Mouse (Mus musculus) cerebellum, adult 11 months (tissue): ENCODE results near the gene Tsnaxip1.

ENCODE experiments used
- DNase-seq: peaks from one replicate; pipeline ENCODE4 v3.0.0; 2022

Gene Tsnaxip1

DNA sequence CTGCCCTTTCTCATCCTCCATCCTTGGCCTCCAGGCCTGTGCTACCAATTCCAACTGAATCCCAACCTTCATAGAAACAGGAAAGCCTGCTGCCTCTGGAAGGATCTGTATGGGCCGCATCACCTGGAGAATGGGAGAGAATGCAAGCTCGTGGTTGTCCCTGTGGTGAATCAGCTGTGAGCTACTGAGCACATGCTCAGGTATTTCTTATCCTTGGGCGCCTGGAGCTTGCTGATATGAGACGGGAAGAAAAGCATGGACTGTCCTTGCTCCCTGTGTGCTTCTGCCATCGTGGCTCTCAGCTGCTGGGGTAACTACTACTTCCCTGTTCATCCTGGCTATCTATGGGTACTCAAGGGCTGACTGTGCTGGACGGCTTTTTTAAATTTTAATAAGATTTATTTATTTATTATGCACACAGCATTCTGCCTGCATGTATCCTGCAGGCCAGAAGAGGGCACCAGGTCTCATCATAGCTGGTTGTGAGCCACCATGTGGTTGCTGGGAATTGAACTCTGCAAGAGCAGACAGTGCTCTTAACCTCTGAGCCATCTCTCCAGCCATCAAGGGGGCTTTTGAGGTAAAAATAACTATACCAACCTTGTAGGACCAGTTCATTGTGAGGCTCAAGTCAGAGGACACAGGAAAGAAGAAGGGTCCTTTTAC is 39.0 kb downstream of the Tsnaxip1 start:
- DNase-seq = no peak

DNA sequence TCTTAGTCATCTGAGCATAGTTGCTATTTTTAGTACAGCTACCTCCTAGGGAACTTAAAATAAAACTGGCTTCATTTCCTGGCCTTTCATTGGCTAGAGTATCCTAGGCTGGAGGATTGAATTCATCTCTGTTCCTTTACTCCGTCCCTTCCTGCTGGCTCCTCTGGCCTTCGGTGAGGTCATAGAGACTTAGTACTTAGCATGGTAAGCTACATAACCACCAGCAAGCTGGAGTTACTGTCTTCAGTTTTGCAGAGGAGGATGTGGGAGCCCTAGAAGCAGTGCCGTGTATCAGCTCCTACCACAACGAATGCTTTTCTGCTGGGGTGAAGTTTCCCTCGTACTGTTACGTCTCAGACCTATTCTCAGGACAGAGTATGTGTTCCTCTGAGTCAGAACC is 46.8 kb downstream of the Tsnaxip1 start:
- no peak for DNase-seq

DNA sequence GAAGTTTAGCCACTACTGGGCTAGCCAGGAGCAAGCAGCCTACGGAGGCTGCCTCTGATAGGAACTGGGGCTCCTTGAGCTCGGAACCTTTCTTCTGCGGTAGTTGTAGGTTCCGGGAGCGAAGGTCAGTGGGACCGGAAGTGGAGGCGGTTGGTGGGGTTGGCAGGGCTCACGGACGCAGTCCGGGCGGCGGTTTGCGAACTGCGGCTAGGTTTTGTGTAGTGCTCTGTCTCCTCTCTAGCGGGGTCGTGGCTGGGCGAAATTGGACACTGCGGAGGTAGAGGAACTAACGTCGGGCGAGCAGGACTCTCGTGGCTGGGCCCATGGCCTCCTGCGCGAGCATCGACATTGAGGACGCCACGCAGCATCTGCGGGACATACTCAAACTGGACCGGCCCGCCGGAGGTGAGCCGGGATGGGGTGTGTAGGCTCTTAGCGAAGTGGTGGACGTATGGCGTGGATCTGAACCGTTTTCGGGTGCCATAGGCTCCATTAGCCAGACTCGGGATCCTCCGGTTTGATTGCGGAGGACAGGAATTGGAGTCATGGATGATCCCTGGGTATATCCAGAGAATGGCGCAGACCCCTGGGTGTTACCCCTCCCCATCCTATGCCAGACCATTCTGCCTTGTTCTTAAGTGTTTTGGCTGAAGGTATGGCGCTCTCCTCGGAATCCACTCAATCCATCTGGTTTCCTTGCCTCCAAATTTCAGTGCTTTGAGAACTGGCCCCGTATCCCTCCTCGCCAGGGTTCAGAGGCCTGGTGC is 53.4 kb downstream of the Tsnaxip1 start, which contains the start of gene Edc4:
Edc4 (plus strand) TSS at position 128 of the 767 bp plus-strand sequence.
- peak; percentile 82 for DNase-seq

DNA sequence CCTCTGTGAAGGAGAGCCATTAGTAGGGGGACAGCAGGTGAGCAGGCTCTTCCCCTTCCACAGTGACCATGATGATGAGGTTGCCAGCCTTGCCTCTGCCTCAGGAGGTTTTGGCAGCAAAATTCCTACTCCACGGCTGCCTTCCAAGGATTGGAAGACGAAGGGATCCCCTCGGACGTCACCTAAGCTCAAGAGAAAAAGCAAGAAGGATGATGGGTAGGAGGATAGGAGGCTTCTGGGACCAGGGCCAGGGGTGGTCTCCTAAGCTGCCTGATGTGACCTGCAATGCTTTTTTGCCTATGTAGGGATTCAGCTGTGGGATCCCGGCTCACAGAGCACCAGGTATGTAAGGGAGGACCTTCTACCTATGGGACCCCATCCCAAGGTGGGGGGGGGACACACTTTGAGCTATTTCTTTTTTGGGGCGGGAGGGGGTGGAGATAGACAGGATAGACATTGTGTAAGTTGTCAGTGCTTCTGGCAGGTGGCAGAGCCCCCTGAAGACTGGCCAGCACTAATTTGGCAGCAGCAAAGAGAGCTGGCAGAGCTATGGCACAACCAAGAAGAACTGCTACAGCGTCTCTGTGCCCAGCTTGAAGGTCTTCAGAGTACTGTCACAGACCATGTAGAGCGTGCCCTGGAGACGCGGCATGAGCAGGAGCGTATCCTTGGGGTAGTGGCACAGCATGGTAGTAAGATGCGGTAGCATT is 62.4 kb downstream of the Tsnaxip1 start:
- no peak for DNase-seq

DNA sequence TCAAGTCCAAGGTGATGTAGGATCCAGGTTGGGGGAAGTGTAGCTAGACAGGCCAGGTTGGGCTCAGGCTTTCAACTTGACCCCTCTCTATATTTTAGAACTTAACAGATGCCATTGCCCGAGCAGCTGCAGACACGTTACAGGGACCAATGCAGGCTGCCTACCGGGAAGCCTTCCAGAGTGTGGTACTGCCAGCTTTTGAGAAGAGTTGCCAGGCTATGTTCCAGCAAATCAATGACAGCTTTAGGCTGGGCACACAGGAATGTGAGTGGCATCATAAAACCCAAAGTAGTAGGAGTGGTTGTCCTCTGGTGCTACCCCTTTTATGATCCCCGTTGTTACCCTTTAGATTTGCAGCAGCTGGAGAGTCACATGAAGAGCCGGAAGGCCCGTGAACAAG is 63.3 kb downstream of the Tsnaxip1 start:
- DNase-seq = no peak

DNA sequence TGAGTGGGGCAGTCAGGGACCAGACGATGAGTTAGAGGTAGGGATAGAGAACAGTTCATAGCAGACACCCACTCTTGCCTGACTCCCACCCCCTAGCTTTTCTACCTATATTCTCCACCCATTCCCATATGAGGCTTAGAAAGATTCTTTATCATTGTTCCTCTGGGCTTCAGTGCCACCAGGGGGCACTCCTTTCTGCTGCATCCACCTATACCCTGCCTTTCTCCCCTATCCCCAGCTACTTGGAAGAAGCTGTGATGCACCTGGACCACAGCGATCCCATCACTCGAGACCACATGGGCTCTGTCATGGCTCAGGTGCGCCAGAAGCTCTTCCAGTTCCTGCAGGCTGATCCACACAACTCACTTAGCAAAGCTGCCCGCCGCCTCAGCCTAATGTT is 64.9 kb downstream of the Tsnaxip1 start:
- no peak for DNase-seq

DNA sequence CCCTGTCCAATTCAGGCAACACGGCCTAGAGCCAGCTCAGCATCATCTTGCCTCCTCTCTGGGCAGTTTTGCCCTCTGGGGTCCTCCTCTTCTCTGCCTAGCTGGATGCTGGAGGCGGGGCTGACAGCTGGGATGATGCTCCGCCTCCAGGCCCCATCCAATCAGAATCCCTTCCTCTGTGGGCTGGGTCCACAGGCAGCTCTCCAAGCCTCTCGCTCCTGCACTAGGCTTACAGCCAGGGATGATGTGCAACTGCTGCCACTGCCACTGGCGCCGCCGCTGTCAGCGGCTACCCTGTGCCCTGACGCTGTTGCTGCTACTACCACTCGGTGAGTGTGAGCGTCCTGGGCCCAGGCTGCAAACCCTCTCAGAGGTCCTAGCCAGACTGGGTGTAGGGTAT is 65.8 kb downstream of the Tsnaxip1 start, which contains the start of gene Nrn1l:
Nrn1l (plus strand) TSS at position 229 of the 400 bp plus-strand sequence.
- no peak for DNase-seq
